Mouse (Mus musculus) kidney, postnatal 0 days (tissue): ENCODE results near the gene Scarf1. TPM values are rescaled to one million over a fixed set of nuclear protein-coding genes. Genes with fewer than 3 reads are reported as not detected.

Experiments
- ATAC-seq: fragments of 200-750 bp; cut with Nextera tagmentation; replicated peaks from 2 replicates; pipeline ENCODE4 v1.8.0; 2017; ENCODE audit warnings: low read depth, moderate number of reproducible peaks, moderate TSS enrichment, moderate library complexity; ENCODE audit not compliant: low FRiP score
- DNase-seq: peaks from one replicate; pipeline ENCODE4 v3.0.0-alpha.2; 2016; ENCODE audit warnings: low spot score
- H3K27ac ChIP-seq: fragments of 300-500 bp; sonication (generic); 2 replicates; pipeline ENCODE4 v1.5.1; 2014; ENCODE audit warnings: mild to moderate bottlenecking
- H3K27me3 ChIP-seq: fragments of 300-500 bp; sonication (generic); 2 replicates; pipeline ENCODE4 v1.6.1; 2014; ENCODE audit warnings: low read length, mixed read lengths; ENCODE audit not compliant: insufficient read depth
- H3K36me3 ChIP-seq: fragments of 300-500 bp; sonication (generic); 2 replicates; pipeline ENCODE4 v1.6.1; 2014; ENCODE audit warnings: low read length, mixed read lengths; ENCODE audit not compliant: insufficient read depth
- H3K4me1 ChIP-seq: fragments of 300-500 bp; sonication (generic); replicated peaks from 2 replicates; pipeline ENCODE4 v1.6.1; 2014; ENCODE audit warnings: antibody characterized with exemption, low read length, mixed read lengths; ENCODE audit not compliant: insufficient read depth
- H3K4me2 ChIP-seq: fragments of 300-500 bp; sonication (generic); 2 replicates; pipeline ENCODE4 v1.6.1; 2014; ENCODE audit warnings: mild to moderate bottlenecking, low read length, moderate library complexity, mixed read lengths
- H3K4me3 ChIP-seq: fragments of 300-500 bp; sonication (generic); replicated peaks from 2 replicates; pipeline ENCODE4 v1.5.1; 2014; ENCODE audit warnings: low read depth, low read length
- H3K9ac ChIP-seq: fragments of 300-500 bp; sonication (generic); 2 replicates; pipeline ENCODE4 v1.6.1; 2014; ENCODE audit warnings: low read depth, low read length
- H3K9me3 ChIP-seq: fragments of 300-500 bp; sonication (generic); replicated peaks from 2 replicates; pipeline ENCODE4 v1.6.1; 2016; ENCODE audit warnings: low read length, inconsistent platforms, mixed read lengths
- CTCF ChIP-seq: IDR thresholded peaks from 2 replicates; pipeline ENCODE4 v1.5.1; 2016; ENCODE audit warnings: antibody characterized with exemption, low read depth, mild to moderate bottlenecking, moderate library complexity
- WGBS: fragments of 180-500 bp; shearing (Covaris S2); extraction: QIAGEN DNeasy Blood & Tissue Kit; methylation state at CpG from one replicate; pipeline ENCODE4 v1.1.7; 2014; 5-methylcytosine and 5-hydroxymethylcytosine counted together
- polyA plus RNA-seq: library from polyadenylated mRNA; unstranded; fragments of >200 nt; fragmentation: Nextera tagmentation; extraction: Ambion mirVana; gene quantifications from 2 replicates; pipeline ENCODE4 v1.2.1, GENCODE M21; 2015

Gene Scarf1
- polyA plus RNA-seq, 1 experiment from 2014 or later, result 14.4 TPM

DNA sequence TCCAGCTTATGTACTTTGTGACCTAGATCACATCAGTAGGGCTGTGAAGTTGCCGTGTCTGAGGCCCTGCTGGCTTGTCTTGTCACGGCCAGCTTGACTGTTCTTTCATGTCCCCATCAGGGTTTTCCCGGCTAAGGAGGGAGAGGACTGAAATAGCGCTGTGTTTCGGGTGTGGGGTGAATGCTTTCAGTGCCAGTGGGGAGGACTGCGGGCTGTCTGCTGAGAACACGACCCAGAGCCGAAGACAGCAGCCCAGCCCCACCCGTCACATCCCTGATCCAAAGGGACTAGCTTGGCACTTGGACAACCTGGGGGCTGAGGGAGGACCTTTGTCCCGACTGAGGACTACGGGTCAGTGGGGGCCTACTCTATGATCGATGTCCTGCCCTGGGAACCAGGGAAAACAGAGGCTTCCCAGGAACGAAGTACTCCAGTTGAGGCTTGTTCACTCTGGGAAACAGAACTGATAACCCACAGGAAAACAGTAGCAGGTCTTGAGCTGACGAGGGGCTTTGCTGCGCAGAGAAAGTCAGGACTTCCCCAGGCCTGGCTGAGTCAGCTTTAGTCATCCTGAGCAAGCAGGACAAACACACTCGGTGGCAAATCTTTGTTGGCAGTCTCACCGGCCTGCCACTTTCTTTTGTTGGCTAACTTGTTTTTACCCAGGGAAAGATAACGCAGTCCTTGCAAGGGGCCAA lies 50.7 kb downstream of the Scarf1 start:
- peaks cover 6% of the 10 kb centered on the region; the same call in 1 of the 2 replicates for H3K4me1 ChIP-seq
- no peak for TF ChIP-seq CTCF
- no peaks in the 10 kb centered on the region for H3K9me3 ChIP-seq
- DNase-seq (no peak), ATAC-seq (no peak)
- WGBS, result 60% methylated on average over 18 of the region's 18 CpGs
- no peak overlapping the region for H3K9ac ChIP-seq
- H3K27me3 ChIP-seq, result no peaks in the 10 kb centered on the region
- H3K4me3 ChIP-seq, result no peak overlapping the region
- peak overlapping the region; percentile 42; the same call in 1 of the 2 replicates for H3K27ac ChIP-seq
- H3K36me3 ChIP-seq, result 0 out of 2 replicates have a peak, but pooled peaks cover 3% of the 10 kb centered on the region
- no peak overlapping the region for H3K4me2 ChIP-seq

DNA sequence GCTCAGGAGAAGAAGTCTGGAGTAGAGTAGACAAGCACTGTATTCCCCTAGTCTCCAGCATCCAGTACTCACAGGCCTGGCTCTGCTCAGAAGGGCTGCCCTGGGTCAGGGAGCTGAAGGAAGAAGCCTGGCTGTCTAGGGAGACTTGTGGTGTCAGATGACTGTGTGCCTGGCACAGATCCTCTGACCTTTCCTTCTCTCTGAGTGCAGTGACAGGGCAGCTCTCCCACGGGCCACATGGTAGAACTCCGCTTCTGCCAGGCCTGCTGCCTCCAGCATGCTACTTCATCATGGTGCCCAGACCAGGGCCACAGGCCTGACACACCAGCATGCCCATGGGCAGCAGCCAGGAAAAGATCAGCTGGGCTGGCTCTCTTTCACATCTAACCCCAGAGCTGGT lies 52.5 kb downstream of the Scarf1 start:
- no peak overlapping the region for H3K9ac ChIP-seq
- H3K27ac ChIP-seq, result no peak overlapping the region
- no peak for ATAC-seq
- WGBS, result 57% methylated on average over 2 of the region's 2 CpGs
- H3K36me3 ChIP-seq, result 0 out of 2 replicates have a peak, but pooled peaks cover 3% of the 10 kb centered on the region
- H3K27me3 ChIP-seq, result no peaks in the 10 kb centered on the region
- H3K4me3 ChIP-seq, result no peak overlapping the region
- peaks cover 6% of the 10 kb centered on the region; the same call in 1 of the 2 replicates for H3K4me1 ChIP-seq
- H3K4me2 ChIP-seq, result no peak overlapping the region
- no peak for TF ChIP-seq CTCF
- H3K9me3 ChIP-seq, result no peaks in the 10 kb centered on the region
- peak; percentile 75 for DNase-seq

DNA sequence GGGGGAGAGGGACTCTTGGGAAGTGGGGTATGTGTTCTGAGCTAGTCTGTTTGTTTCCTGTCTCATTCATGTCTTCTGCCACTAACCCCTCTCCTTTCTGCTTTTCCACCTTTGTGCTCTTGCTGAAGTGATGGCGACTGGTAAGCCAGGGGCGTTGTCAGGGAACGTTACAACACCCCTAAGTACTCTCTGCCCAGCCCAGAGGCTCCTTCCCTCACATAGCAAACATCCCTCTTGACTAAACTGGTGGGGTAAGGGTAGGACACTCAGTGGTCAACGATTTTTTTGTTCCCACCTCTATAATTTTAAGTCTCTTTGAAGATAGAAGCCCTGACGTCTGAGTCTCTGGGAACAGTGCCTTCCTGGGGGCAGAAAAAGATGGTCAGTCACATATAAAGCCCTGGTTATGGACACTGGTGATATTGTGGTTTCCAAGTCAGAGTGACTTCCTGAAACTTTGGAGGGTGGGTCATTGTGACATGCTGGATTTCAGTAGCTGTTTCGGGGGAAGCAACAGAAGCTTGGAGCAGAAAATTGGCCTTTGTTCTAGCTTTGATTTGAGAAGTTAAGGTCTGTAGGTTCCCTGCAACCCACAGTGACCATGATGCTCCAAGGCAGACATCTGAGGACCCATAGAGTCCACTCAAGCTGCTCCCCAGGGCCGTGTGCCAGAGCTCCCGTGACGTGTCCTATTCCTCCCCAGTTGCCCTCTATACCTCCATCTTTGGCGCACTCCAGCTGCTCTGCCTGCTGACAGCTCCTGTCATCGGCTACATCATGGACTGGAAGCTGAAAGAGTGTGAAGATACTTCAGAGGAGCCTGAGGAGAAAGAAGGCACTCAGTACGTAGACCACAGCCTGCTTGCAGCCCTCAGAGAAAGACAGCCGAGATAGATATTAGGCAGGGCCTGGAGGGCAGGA lies 53.2 kb downstream of the Scarf1 start:
- TF ChIP-seq CTCF, result no peak
- peaks cover 6% of the 10 kb centered on the region; the same call in 1 of the 2 replicates for H3K4me1 ChIP-seq
- no peak overlapping the region for H3K9ac ChIP-seq
- no peak for DNase-seq
- H3K27ac ChIP-seq, result no peak overlapping the region
- ATAC-seq, result no peak
- H3K36me3 ChIP-seq, result 0 out of 2 replicates have a peak, but pooled peaks cover 3% of the 10 kb centered on the region
- no peak overlapping the region for H3K4me2 ChIP-seq
- no peaks in the 10 kb centered on the region for H3K9me3 ChIP-seq
- no peaks in the 10 kb centered on the region for H3K27me3 ChIP-seq
- no peak overlapping the region for H3K4me3 ChIP-seq
- WGBS, result 75% methylated on average over 13 of the region's 13 CpGs

DNA sequence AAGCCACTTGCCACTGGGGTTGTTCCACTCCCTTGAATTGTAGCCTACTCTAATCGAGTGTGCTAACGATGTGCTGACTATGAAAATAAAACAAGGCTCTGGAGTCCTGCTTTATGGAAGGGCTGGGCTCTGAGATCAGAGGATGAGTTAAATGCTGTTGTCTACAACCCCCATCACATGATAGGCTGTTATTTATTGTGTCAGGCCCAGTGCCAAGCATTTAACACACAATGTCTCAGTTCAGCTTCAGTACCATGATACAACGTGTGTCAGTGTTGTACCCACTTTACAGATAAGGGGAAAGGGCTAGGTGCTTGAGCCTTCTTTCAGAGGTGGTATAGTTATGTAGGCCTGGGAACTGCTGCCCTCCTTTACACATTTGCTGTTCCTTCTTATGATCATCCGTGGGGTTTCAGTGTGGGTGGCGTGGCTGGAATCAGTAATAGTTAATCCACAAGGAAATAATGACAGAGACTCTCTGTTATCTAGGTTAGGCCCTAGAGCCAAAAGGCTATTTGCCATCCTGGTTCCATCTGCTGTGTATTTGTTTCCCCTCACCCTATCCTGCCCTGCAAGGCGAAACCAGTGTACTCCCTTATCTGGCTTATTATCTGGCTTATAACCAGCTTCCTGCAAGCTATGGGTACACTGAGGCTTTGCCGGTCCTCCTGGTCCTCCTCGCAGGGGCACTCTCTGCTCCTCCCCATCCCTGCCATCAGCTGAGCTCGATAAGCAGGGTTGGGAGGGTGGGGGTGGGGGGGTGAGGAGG lies 54.2 kb downstream of the Scarf1 start:
- H3K36me3 ChIP-seq, result 0 out of 2 replicates have a peak, but pooled peaks cover 3% of the 10 kb centered on the region
- peaks cover 6% of the 10 kb centered on the region; the same call in 1 of the 2 replicates for H3K4me1 ChIP-seq
- no peak overlapping the region for H3K4me3 ChIP-seq
- no peak for ATAC-seq
- WGBS, result 36% methylated on average over 9 of the region's 9 CpGs
- no peaks in the 10 kb centered on the region for H3K9me3 ChIP-seq
- no peaks in the 10 kb centered on the region for H3K27me3 ChIP-seq
- TF ChIP-seq CTCF, result no peak
- H3K9ac ChIP-seq, result no peak overlapping the region
- no peak overlapping the region for H3K4me2 ChIP-seq
- H3K27ac ChIP-seq, result no peak overlapping the region
- DNase-seq, result no peak

DNA sequence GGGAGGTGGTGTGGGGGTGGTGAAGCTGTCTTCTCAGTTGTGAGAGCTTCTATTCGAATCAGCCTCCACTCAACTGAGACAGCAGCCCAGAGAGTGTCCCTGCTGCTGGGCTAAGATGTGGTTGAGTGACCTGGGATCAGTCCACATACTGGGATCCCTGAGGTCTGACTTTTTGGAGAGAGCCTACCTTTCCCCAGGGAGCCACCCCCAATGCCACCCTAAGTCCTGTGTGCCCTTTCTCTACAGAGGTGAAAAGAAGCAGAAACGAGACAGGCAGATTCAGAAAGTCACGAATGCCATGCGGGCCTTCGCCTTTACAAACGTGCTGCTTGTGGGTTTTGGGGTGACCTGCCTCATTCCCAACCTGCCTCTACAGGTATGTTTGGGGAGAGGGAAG lies 54.8 kb downstream of the Scarf1 start:
- ATAC-seq, result no peak
- H3K27ac ChIP-seq, result no peak overlapping the region
- no peaks in the 10 kb centered on the region for H3K9me3 ChIP-seq
- 73% methylated on average over 6 of the region's 6 CpGs for WGBS
- no peak overlapping the region for H3K9ac ChIP-seq
- 0 out of 2 replicates have a peak, but pooled peaks cover 3% of the 10 kb centered on the region for H3K36me3 ChIP-seq
- peaks cover 11% of the 10 kb centered on the region for H3K4me1 ChIP-seq
- H3K4me3 ChIP-seq, result no peak overlapping the region
- TF ChIP-seq CTCF, result no peak
- no peak overlapping the region for H3K4me2 ChIP-seq
- no peaks in the 10 kb centered on the region for H3K27me3 ChIP-seq
- DNase-seq, result no peak

DNA sequence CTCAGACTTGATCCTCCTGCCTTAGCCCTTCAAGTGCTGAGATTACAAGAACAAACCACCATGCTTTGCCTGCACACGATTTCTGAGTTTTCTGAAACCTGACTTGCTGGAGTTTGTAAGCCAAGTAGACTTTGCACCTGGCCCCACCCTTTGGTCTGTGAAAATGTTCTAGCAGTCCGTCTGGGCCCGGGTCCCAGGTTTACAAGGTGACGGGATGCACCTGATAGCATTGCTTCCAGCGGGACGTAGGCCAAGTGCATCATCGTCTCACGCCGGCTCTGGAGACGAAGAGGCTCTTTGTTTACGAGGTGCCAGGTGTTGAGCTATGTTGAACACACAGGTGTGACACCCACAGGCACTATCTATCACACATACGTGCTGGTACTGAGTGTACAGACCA lies 55.6 kb downstream of the Scarf1 start:
- Histone ChIP-seq H3K4me2 (no peak overlapping the region), H3K27ac (no peak overlapping the region), H3K9ac (no peak overlapping the region), H3K36me3 (0 out of 2 replicates have a peak, but pooled peaks cover 3% of the 10 kb centered on the region), H3K9me3 (no peaks in the 10 kb centered on the region), H3K4me1 (peaks cover 13% of the 10 kb centered on the region), H3K4me3 (no peak overlapping the region), H3K27me3 (no peaks in the 10 kb centered on the region)
- WGBS, result 88% methylated on average over 12 of the region's 12 CpGs
- no peak for ATAC-seq
- no peak for TF ChIP-seq CTCF
- no peak for DNase-seq
